Mouse (Mus musculus): ENCODE measurements at regions not wholly inside any gene's neighbourhood (a gene's known extent, or its start where the extent isn't known, plus 50 kb on each side); places are given as distances from the start of the nearest gene placed in this dataset.
A peak's percentile ranks its signal among the peaks of the same experiment; 100 is the strongest.

DNA sequence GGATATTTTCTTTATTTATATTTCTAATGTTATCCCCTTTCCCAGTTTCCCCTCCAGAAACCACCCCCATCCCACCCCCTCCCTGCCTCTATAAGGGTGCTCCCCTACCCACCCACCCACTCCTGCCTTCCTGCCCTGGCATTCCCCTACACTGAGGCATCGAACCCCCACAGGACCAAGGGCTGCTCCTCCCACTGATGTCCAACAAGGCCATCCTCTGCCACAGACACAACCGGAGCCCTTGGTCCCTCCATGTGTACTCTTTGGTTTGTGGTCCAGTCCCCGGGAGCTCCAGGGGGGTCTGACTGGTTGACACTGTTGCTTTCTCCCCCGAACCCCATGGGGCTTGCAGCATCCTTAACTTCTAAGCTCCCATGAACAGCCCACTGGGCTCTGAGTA is 688.4 kb downstream of the Basp1 start:
- DNase-seq (ENCODE audit: low spot score), result no peak

DNA sequence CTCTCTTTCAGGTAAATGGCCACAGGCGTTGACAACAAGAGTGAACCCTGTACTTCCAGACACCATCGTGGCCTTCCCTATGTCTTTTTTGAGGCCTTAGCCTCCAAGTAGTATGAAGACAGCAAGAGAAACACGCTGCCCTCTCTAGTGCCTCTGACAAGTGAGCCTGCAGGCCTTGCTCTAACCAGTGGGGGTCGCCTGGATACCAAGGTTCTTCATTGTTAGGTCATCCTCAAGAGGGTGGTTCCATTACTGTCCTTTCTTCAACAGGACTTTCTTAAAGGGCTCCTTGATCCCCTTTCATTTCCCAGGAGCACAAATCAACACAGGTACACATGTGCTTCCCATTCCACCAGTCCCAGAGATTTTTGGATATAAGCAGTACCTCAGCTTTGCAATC is 688.9 kb downstream of the Basp1 start:
- no peak for DNase-seq (ENCODE audit: low spot score)

DNA sequence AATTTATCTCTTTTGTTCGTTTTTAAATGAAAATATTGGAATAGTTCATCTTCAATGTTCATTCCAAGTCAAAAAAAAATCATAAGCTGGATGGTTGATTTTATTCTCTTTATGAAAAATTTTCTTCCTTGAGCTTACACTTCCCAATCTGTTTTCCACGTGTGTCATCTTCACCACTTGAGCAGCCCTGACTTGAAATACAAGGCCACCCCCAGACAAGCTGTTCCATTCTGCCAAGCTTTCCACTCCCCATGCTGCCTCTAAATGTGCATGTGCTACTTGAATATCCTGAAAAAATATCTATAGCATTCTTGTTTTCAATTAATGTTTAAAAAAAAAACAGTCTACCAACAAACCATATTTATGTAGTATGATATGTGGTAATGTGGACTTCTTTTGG is 693.2 kb downstream of the Basp1 start:
- no peak for DNase-seq (ENCODE audit: low spot score)

DNA sequence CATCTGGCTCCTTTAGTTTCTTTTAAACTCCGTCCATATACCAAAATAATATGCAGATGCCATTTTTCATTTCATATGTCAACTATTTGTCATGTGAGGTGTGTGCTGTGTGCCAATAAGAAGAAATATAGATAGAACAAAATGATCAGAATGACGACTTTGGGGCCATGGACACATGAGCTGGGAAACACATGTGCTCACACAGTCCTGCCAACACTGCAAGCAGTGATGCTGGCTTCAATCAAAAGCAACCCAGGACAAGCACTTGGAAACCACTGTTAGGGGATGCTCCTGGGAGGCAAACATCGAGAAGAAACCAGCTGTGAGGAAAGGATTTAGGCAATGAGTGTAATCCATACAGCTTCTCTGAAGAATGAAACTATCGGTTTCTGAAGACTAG is 731.4 kb downstream of the Basp1 start:
- no peak for DNase-seq (ENCODE audit: low spot score)

DNA sequence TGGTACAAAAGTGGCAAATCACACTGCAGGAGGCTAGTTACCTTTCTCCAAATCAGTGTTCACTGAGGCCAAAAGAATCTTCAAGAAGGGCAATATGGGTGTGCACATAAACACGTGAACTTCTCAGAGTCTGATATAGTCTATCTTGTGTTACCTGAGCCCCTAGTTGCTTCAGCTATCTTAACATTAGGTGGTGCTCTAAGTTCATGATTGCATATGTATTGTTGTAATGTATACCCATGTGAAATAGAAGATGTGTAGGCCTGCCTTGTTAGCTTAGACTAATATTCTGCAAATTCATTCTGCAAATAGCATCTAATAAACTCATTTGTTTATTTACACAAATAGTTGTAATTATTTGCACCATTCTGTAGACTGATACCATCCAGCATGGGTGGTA is 764.6 kb downstream of the Basp1 start:
- no peak for DNase-seq (ENCODE audit: low spot score)

DNA sequence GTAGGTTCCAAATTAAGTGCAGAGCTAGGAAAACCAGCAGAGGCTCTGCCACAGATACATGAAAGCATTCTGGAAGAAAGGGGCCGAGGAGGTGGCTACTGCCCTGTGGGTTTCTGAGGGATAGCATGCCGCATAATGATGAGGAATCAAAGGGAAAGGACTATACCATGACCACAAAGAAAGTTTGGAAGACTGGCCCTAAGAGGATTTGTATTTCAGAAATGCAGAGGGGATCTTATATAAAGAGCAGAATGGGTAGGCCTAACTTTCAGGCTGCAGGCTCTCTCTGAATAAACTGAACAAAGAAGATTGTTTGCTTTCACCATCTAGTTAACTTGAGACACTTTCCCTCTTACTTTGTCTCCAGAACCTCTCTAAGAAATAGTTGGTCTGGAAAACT is 777.9 kb downstream of the Basp1 start:
- DNase-seq (ENCODE audit: low spot score), result no peak

DNA sequence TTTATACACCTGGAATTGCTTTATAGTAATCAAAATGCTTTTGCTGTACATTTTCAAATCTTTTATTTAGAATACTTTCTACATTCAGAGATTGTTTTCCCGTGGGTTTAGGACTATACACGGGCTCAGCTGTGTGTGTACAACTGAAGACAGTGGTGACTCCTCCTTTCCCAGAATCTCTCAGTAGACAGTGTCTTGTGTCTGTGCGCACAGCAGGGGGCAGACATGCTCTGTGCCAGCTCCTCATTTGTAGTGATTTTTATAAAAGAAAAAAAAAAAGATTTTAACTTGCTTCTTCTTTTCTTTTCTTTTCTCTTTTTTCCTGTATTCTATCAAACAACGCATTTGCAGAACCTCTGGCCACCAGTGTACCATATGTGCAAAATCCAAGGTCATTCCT is 817.3 kb downstream of the Basp1 start:
- peak; percentile 22 for DNase-seq (ENCODE audit: low spot score)

DNA sequence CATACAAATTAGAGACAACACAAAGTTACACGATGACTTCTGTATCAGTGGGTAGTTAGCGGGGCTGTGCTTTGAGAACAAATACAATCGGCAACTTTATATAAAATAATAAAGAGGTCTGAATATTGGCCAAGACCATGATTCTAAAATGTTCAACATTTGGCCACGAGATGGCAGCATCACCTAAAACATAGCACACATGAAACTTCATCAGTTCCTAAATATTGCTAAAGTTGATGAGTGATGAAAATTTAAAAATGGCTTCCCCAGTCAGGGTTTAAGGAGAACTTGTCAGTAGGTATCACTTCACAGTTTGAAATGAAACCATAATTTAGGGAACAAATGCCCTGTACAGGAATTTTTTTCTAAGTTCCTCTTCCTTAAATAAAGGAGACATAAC is 824.6 kb downstream of the Basp1 start:
- DNase-seq (ENCODE audit: low spot score), result peak; percentile 51

DNA sequence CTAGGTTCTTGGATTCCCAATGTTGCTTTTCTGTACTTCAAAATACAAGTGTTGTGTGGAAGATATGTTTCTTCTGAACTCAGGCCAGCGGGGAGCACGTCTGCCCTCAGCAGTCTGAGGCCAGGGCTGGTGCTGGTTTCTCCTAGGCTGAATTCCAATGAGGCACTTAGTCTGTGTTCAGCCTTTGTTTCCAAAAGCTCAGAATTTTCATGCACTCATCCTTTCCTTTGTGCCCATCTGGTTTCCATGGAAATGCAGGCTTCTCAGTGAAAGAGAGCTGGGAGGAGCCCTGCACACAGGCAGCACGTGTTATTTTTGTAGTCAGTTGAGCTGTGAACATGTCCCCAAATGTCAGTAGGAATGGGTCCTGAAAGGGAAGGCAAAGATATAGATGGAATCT is 846.6 kb downstream of the Basp1 start:
- no peak for DNase-seq (ENCODE audit: low spot score)

DNA sequence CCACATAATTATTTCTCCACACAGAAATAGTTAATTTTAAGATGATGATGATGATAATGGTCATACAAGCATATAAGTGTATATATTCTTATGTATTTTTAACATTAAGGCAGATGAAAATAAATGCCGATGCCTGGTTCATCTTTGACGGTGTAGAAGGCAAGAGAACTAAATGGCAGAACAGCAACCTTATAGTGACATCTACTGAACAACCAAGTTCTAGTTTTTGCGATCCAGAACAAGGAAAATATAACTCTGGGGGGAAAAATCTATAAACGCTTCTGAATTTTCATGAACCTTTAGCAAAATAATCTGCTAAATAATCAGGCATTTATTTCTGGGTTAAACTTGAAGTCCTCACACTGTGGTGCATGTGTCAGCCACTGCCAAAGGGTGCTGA is 856.8 kb downstream of the Basp1 start:
- no peak for DNase-seq (ENCODE audit: low spot score)

DNA sequence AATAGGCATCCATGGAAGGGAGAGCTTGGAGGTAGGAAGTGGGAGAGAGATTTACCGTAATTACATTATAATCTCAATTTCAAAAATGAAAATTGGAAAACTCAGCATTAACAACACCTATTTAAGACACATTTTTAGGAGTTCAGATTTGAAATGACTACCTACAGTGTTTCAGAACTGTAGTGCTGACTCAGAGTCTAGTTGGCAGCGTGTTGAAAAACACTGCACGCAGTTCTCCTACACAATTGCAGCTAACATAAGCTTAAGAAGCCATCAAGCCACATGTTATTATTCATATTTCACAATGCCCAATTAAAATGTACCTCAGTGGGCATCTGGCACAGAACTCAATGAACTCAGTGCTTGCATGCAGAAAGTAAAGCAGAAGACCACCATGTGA is 863.5 kb downstream of the Basp1 start:
- no peak for DNase-seq (ENCODE audit: low spot score)

DNA sequence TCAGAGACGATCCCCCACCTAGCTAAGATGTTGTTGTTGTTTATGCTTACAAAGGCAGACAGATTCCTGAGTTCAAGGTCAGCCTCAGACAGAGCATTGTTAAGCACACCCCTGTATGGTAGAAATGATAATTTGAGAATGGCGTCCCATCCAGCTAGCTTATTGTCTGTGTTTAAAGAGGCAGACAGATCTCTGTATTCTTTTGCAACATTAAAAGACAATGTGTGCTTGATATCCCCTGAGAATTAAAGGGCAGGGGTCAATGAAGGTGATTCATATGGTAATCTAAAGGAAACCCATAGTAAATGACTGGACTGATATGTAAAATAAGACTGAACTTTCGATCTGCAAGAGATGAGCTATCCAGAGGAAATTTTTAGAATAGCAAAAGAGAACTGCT is 883.5 kb downstream of the Basp1 start:
- DNase-seq (ENCODE audit: low spot score), result no peak

DNA sequence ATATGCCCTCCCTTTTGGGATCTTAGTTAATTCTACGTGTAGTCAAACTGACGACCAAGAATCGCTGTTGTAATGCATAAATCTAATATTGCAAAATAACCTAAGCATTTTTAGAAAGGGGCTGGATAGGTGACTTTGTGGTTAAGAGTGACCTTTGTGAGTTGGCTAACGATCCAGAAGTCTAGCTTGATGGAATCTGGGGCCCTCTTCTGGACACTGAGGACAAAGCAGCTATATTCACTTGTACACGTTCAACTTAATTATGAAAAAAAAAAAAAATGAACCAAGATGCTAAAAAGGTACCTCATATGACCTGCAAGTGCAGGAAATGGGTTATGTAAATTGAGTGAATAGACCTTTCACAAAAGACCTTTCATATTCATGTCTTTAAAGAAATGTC is 886.2 kb downstream of the Basp1 start:
- DNase-seq (ENCODE audit: low spot score), result no peak

DNA sequence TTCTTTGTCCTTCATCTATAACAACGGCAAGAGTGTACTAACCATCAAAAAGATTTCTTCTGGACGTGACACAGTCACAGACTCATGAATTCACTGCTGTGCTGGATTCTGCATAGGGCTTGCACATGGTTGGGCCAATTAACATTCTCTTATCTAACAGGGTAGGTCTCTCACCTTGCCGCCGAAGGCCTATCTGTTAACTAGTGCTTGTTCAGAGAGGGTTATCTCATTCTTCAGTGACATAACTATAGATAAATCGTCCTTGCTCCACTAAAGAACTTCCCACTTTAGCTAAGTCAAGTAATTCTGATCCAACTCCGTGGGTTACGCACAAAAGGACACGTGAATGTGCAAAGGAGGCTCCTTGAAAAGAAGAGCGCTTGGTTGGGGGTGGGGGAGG is 899.6 kb downstream of the Basp1 start:
- no peak for DNase-seq (ENCODE audit: low spot score)

DNA sequence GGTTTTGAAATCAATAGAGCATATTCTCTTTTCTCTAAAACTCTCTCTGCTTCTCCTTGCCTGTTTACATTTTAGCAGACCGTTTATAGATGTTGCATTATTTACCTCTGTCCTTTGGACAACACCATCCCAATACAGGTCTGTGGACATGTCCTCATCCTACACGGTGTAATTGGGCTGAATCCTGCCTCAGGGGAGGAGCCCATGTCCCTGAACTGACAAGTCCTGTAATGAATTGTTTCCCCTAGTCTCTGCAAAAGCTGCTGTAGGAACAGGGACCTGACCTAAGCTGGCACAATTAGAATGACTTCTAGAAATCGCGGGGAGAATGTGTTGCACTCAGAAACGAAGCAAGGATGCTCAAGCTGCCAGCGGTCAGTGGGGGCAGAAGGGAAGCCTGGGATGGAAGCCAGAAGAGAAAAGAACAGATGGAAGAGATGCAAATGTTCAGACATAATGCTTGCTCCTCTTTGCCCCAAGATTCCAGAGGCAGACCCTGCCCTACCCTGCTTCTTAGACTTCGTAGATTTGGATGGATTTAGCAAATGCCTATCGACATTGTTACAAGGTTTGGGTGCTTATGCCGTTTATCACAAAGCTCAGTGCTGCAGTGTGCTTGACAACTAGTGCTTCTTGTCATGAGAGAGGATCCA is 911.5 kb downstream of the Basp1 start:
- DNase-seq (ENCODE audit: low spot score), result no peak

DNA sequence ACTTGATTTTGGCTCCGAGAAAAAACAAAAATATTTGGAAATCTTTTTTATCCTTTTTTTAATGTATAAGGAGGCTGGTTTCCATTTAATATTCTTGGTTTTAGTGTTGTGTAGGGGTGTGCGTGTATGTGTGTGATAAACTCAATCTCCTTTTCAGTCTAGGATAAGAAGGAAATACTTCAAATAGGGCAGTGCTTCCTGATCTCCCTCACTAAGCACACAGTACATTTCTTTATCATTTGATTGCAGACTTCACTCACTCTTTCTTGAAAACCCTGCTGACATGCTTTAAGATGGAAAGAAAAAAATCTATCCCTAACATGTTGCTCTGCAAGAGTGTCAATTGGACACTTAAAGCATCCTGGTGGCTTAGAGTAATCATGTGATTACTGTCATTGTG is 927.3 kb downstream of the Basp1 start:
- no peak for DNase-seq (ENCODE audit: low spot score)

DNA sequence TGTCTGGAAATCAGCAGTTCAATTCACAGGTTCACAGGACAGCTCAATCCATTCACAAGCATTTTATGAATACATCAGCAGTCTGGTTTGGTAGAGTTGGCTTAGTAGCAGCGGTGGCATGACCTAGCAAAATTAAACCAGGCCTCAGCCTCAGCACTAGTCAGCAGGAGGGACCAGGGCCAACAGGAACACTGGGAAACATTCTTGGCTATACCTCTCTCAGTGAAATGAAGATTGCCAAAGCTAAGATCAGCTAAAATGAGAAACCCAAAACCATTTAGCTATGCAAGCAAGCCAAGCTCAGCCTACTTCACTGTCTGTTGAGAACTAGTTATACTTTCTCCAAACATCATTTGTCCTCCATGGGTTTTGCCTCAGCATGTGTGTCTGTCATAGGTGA is 945.3 kb downstream of the Basp1 start:
- no peak for DNase-seq (ENCODE audit: low spot score)

DNA sequence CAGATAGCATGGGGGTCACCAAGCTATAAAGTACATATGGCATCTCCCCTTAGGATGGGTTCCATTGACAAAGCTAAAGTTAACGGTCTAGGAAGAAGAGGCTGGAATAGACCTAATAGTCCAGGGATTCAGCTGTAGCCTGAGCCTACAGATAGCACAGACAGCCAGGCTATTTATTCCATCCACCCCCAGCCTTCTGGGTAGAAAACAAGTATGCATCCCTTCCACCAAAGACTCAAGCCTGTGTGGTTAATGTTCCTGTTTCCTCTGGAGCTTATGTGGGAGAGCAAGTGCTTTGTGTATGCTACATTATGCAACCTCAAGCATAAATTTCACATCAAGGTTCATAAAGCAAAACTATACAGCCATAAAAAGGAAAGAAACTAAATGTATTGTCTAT is 955.8 kb downstream of the Basp1 start:
- DNase-seq (ENCODE audit: low spot score), result no peak

DNA sequence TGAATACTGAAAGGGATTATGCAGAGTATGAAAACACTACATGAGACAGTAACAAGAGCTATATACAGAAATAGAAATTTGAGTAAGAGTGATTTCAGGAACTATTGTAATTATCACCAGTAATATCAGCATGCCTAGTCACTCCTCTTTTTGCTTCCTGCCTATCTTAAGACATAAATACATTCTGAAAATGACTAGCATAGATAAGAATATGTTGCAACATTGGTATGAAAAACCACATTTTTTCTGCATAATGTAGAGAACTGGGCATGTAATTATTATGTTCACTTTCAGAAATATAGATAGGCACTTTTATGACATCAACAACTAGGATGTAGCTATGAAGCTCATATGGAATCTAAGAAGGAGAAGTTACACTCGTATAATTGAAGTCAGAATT is 980.5 kb downstream of the Basp1 start:
- no peak for DNase-seq (ENCODE audit: low spot score)

DNA sequence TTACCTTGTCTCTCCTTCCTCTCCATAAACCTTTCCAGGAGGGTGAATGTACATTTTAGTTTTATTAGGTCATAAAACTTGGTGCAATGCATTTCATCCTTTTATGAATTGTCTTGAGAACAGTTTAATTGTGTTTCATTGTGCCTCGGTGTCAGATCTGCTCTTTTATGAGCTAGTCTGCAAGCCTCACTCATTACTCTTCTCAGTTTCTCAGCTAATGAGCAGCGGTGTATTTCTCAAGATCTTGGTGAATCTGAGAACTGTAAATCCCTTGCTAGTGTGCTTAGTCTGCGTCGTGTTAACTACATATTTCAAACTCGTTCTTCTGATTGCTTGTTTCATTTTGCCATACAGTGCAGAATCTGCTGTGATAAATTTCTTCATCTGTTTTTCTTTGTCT is 984.4 kb downstream of the Basp1 start:
- no peak for DNase-seq (ENCODE audit: low spot score)

DNA sequence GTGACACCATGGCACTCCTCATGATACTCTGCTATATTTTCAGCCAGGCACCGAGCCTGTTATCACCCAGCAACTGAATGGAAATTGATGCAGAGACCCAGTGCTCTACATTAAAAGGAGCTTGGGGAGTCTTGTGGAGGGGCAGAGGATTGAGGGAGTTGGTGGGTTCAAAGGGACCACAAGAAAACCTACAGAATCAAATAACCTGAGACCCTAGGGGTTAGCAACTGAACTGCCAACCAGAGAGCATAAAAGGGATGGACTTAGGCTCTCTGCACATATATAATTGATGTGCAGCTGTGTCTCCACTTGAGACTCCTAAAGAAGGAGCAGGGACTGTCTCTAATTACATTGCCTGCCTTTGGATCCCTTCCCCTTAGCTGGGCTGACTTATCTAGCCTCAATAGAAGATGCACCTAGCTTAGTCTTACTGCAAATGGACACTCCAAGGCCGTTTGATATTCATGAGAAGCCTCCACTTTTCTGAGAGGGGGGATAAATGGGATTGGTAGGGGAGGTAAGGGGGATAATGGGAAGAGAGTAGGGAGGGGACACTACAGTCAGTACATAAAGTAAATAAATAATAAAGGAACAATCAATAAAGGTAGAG is 991.1 kb downstream of the Basp1 start:
- no peak for DNase-seq (ENCODE audit: low spot score)

DNA sequence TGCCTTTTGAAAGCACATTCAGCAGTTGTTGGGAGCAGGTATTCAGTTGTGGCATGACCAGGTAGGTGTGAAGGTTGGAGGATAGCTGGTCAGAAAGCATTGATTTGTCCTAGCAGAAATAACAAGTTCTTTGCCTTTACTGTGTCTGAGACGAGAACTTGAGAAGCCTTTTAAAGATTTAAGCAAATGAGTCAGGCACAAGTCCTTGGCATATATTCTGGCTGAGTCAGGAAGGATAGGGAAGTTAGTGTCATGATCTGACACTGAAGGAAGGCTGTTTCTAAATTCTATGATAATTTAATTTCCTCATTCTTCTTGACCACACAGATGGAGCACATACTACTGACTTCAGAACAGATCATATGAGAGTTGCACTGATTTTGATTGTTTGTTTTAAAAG is 993.8 kb downstream of the Basp1 start:
- DNase-seq (ENCODE audit: low spot score), result no peak

DNA sequence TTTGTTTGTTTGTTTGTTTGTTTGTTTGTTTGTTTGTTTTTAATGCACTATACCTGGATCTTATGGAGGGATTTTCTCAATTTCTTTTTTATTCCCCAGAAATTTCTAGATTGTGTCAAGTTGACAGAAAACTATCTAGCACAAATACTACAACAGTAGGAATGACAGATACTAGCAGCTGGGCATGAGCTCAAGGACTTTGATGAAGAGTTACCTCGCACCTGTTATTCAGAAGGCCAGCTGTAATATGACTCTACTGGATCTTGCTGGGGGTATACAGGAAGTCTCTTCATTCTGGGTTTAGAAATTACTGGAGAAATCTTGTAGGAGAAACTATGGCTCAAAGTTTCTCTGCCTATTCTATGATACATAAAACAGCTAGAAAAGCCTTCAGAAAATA is 994.4 kb downstream of the Basp1 start:
- DNase-seq (ENCODE audit: low spot score), result no peak

DNA sequence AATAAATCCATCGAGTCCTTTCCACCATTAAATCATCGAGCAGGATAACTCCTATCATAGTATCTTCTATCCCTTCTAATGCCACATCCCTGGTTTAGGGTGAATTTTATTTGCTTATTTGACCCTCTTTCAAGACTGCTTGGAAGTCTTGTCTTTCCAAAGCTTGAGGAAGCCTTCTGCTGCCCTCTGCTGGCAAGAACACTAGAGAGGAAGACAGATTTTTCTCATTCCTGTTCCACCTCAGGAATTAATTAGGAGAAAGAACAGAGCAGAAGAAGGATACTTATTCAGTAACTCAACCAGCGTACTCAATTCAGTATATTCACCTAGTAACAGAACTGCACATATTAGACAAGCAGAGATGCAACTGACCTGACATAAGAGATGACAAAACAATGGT is 1005.9 kb downstream of the Basp1 start:
- no peak for DNase-seq (ENCODE audit: low spot score)
